Mouse (Mus musculus) layer of hippocampus, adult 11-12 months (tissue): Measurements from ENCODE around the gene Dnah14.
"Not testable (repeated sequence)": the region's sequence is repeated elsewhere in the genome, so short reads cannot be mapped to it uniquely, and the experiment has no call there.

Source experiments
- DNase-seq: peaks from one replicate; pipeline ENCODE4 v3.0.0; 2022; ENCODE audit warnings: low spot score

Gene Dnah14

GRCm38 (mm10) chr1:181611118-181611517 lies 34.8 kb downstream of the Dnah14 start:
- no peak for DNase-seq

GRCm38 (mm10) chr1:181615866-181616491 lies 39.6 kb downstream of the Dnah14 start:
- DNase-seq = peak; percentile 84

GRCm38 (mm10) chr1:181617332-181617731 lies 41.0 kb downstream of the Dnah14 start:
- DNase-seq = no peak

GRCm38 (mm10) chr1:181623149-181623680 lies 46.9 kb downstream of the Dnah14 start:
- no peak for DNase-seq

GRCm38 (mm10) chr1:181624876-181625275 lies 48.5 kb downstream of the Dnah14 start:
- DNase-seq = no peak

GRCm38 (mm10) chr1:181628276-181628675 lies 51.9 kb downstream of the Dnah14 start:
- DNase-seq = no peak

GRCm38 (mm10) chr1:181631371-181631770 lies 55.0 kb downstream of the Dnah14 start:
- DNase-seq = no peak

GRCm38 (mm10) chr1:181637997-181638713 lies 61.8 kb downstream of the Dnah14 start:
- DNase-seq = no peak

GRCm38 (mm10) chr1:181640383-181640782 lies 64.0 kb downstream of the Dnah14 start:
- DNase-seq = no peak

- DNase-seq = no peak
Observed at GRCm38 (mm10) chr1:181647467-181647866, 71.1 kb downstream of the Dnah14 start.

- no peak for DNase-seq
Observed at GRCm38 (mm10) chr1:181653481-181653880, 77.1 kb downstream of the Dnah14 start.

GRCm38 (mm10) chr1:181656421-181656820 lies 80.1 kb downstream of the Dnah14 start:
- no peak for DNase-seq

GRCm38 (mm10) chr1:181666801-181667200 lies 90.4 kb downstream of the Dnah14 start:
- DNase-seq = no peak

- no peak for DNase-seq
Observed at GRCm38 (mm10) chr1:181694729-181695498, 118.6 kb downstream of the Dnah14 start.

GRCm38 (mm10) chr1:181728707-181729106 lies 152.3 kb downstream of the Dnah14 start:
- peak; percentile 11 for DNase-seq

- DNase-seq = no peak
Observed at GRCm38 (mm10) chr1:181733517-181733916, 157.2 kb downstream of the Dnah14 start.

- DNase-seq = no peak
Observed at GRCm38 (mm10) chr1:181740259-181740658, 163.9 kb downstream of the Dnah14 start.

- DNase-seq = no peak
Observed at GRCm38 (mm10) chr1:181742251-181742885, 166.0 kb downstream of the Dnah14 start.

GRCm38 (mm10) chr1:181769392-181769791 lies 193.0 kb downstream of the Dnah14 start:
- no peak for DNase-seq

- no peak for DNase-seq
Observed at GRCm38 (mm10) chr1:181771871-181772270, 195.5 kb downstream of the Dnah14 start.

- no peak for DNase-seq
Observed at GRCm38 (mm10) chr1:181776541-181776940, 200.2 kb downstream of the Dnah14 start.

- DNase-seq = not testable (repeated sequence)
Observed at GRCm38 (mm10) chr1:181782600-181782999, 206.2 kb downstream of the Dnah14 start.
